Mouse (Mus musculus) frontal cortex, postnatal 25 days (tissue): Measurements from ENCODE around the gene Commd4.

Experiments used
- DNase-seq, 2 experiments: peaks; one replicate each; pipeline ENCODE4 v3.0.0; 2022; ENCODE audit warnings: low spot score in 2 of 2

Commd4 gene

DNA sequence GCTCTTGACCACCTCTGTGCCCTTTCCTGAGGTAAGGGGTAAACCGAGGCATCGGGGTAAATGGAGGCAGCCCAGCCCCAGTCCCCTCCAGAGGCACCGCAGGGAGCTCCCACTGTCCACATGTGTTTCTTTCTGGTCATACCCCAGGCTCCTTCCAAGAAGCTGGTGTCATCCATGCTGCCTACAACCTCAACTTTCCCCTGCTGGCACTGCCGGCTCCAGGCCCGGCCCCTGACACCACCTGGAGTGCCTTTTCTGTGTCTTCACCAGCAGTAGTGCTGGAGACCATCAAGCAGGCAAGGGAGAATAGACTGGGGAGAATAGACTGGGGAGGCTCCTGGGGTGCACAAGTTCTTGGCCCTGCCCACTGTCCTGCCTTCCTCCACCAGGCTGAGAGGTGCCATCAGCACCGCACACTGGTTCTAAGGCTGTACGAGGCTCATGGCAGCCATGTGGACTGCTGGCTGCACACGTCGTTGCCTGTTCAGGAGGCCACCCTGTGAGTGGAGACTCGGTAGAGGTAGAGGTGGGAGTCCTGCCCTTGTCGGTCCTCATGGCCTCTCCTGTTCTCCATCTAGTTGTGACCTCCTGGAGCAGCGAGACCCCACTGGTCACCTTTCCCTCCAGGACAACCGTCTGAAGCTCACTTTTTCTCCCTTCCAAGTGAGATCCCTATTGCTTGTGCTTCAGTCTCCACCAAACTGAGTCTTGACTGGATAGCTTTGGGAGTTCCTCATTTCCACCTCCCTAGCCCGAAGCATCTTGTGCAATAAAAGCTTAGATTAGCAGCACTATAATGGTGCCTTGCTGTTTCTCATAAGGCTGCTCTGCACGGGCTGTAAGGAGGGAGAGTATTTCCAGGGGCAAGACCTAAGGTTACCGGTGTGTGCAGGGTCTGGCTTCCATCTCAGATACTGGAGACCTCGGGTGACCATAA is 16.4 kb downstream of the Commd4 start:
- DNase-seq = no peak

DNA sequence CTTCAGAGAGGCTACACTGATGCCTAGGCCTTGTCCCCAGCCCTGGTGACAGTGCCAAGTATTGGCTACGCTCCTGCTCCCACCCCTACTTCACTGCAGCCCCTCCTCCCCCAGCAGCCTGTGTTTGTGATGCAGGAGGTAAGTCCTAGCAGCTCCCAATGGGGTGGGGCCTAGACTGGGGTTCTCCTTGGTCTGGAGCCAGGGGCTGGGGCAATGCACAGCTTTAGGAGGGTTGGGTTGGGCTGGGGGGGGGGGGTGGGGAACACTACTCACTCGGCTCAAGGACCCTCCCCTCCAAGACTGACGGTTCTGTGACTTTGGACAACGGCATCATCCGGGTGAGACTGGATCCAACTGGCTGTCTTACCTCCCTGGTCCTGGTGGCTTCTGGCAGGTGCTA is 18.6 kb downstream of the Commd4 start:
- DNase-seq = no peak

DNA sequence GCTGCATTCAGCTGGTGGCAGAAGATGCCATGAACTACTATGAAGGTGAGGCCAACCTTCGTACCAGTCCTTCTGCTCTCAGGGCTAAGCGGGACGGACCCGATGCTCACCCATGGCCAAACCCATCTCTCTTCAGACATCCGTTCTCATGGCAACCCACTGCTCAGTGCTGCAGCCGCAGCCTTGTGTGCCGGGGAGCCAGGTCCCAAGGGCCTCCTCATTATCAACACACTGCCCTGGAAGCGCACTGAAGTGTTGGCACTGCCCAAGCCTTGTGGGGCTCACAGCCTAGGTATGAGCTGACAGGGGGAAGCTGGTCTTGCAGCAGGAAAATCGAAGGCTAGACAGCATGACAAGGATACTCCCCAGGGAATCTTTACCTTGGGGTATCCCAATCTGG is 19.0 kb downstream of the Commd4 start:
- DNase-seq = no peak

- DNase-seq = no peak
Measured at GRCm38 (mm10) chr9:57138507-57138906, 19.6 kb downstream of the Commd4 start.

DNA sequence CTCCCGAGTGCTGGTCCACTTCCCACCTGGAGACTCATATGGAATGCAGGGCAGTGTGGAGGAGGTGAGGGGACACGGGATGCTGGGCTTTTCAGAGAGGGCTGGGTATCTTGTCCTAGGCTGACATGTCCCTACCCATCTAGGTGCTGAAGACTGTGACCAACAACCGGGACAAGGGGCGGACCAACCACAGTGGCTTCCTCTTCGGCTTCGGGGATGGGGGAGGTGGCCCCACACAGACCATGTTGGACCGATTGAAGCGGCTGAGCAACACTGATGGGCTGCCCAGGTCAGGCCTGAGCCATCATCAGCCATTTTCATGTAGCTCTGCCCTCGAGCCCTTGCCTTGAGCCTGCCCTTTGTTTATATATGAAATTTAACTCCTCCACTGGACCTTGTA is 20.4 kb downstream of the Commd4 start:
- DNase-seq = no peak

DNA sequence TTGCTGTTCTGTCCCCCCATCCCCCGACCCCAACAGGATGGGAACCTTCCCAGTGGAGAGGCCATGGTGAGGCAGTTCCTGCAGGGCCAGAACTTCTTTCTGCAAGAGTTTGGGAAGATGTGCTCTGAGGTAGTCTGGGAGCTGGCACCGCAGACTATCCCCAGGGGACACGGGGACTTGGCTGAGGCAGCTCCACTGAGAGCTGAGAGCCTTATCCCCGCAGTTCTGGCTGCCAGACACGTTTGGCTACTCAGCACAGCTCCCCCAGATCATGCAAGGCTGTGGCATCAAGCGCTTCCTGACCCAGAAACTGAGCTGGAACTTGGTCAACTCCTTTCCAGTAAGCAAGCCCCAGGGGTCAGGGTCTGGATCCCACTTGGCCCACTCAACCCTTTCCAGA is 20.9 kb downstream of the Commd4 start:
- DNase-seq = no peak

- peak; percentile 87 to 89 for DNase-seq
Measured at GRCm38 (mm10) chr9:57130577-57131433, 27.3 kb downstream of the Commd4 start, which contains the start of gene Man2c1. Man2c1 (plus strand) TSS chr9:57130690.

DNA sequence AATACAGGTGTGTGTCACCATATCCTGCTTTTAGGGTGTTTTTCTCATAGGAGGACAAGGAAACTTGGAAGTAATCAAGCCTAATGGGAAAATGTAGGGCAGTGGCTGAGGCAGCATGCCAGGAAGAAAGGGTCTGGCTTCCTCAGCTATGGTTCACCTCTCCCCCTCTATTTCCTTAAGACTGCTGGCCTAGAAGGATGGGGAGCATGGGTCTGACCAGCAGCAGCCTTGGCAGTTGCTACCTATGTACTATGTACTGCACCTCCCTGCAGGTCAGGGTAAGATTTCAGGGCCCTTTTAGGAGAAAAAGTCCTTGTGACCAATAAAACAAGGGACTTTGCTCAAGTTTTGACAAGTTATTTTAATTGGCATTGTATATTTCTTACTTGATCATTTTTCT is 28.5 kb downstream of the Commd4 start:
- DNase-seq = no peak

- DNase-seq = no peak
Measured at GRCm38 (mm10) chr9:57117261-57117755, 40.8 kb downstream of the Commd4 start.
